Mouse (Mus musculus): ENCODE results near the gene Cadm2. TPM values are rescaled to one million over a fixed set of nuclear protein-coding genes. Genes with fewer than 3 reads are reported as not detected.

Gene Cadm2
- polyA plus RNA-seq, 1 experiment = not detected

GRCm38 (mm10) chr16:67344194-67344593 is 276.5 kb downstream of the Cadm2 start:
- no peak for TF ChIP-seq GATA1 (IDR thresholded peaks at IDR 0.05; ENCODE audit: low read length)

GRCm38 (mm10) chr16:67311033-67311432 is 309.7 kb downstream of the Cadm2 start:
- TF ChIP-seq GATA1 (IDR thresholded peaks at IDR 0.05; ENCODE audit: low read length) = no peak

GRCm38 (mm10) chr16:67284664-67285063 is 336.0 kb downstream of the Cadm2 start:
- no peak for TF ChIP-seq GATA1 (IDR thresholded peaks at IDR 0.05; ENCODE audit: low read length)

GRCm38 (mm10) chr16:67243598-67243997 is 377.1 kb downstream of the Cadm2 start:
- no peak for TF ChIP-seq GATA1 (IDR thresholded peaks at IDR 0.05; ENCODE audit: low read length)

- TF ChIP-seq GATA1 (IDR thresholded peaks at IDR 0.05; ENCODE audit: low read length) = no peak
Measured at GRCm38 (mm10) chr16:67234862-67235261, 385.8 kb downstream of the Cadm2 start.

- no peak for TF ChIP-seq GATA1 (IDR thresholded peaks at IDR 0.05; ENCODE audit: low read length)
Measured at GRCm38 (mm10) chr16:67226696-67227095, 394.0 kb downstream of the Cadm2 start.

- no peak for TF ChIP-seq GATA1 (IDR thresholded peaks at IDR 0.05; ENCODE audit: low read length)
Measured at GRCm38 (mm10) chr16:67203329-67203728, 417.4 kb downstream of the Cadm2 start.

- no peak for TF ChIP-seq GATA1 (IDR thresholded peaks at IDR 0.05; ENCODE audit: low read length)
Measured at GRCm38 (mm10) chr16:67192852-67193415, 427.8 kb downstream of the Cadm2 start.

- no peak for TF ChIP-seq GATA1 (IDR thresholded peaks at IDR 0.05; ENCODE audit: low read length)
Measured at GRCm38 (mm10) chr16:67192395-67192794, 428.3 kb downstream of the Cadm2 start.

GRCm38 (mm10) chr16:67186322-67186721 is 434.4 kb downstream of the Cadm2 start:
- TF ChIP-seq GATA1 (IDR thresholded peaks at IDR 0.05; ENCODE audit: low read length) = no peak

GRCm38 (mm10) chr16:67182958-67183357 is 437.8 kb downstream of the Cadm2 start:
- TF ChIP-seq GATA1 (IDR thresholded peaks at IDR 0.05; ENCODE audit: low read length) = no peak

GRCm38 (mm10) chr16:67175386-67175785 is 445.3 kb downstream of the Cadm2 start:
- TF ChIP-seq GATA1 (IDR thresholded peaks at IDR 0.05; ENCODE audit: low read length) = no peak

GRCm38 (mm10) chr16:67162211-67162790 is 458.4 kb downstream of the Cadm2 start:
- no peak for TF ChIP-seq GATA1 (IDR thresholded peaks at IDR 0.05; ENCODE audit: low read length)

GRCm38 (mm10) chr16:67124811-67125210 is 495.9 kb downstream of the Cadm2 start:
- TF ChIP-seq GATA1 (IDR thresholded peaks at IDR 0.05; ENCODE audit: low read length) = no peak

GRCm38 (mm10) chr16:67122532-67122931 is 498.2 kb downstream of the Cadm2 start:
- no peak for TF ChIP-seq GATA1 (IDR thresholded peaks at IDR 0.05; ENCODE audit: low read length)

GRCm38 (mm10) chr16:67121781-67122180 is 498.9 kb downstream of the Cadm2 start:
- TF ChIP-seq GATA1 (IDR thresholded peaks at IDR 0.05; ENCODE audit: low read length) = no peak

GRCm38 (mm10) chr16:67106478-67107061 is 514.1 kb downstream of the Cadm2 start:
- no peak for TF ChIP-seq GATA1 (IDR thresholded peaks at IDR 0.05; ENCODE audit: low read length)

Measured in G1E-ER4 (cell line).